Mouse (Mus musculus) embryonic fibroblast, embryonic 13.5 days (primary cell): Measurements from ENCODE around the gene Gfer.

Experiments
- CTCF ChIP-seq: IDR thresholded peaks from 2 replicates; pipeline ENCODE4 v1.5.1; 2011; ENCODE audit warnings: mild to moderate bottlenecking, control low read depth, low read length, moderate library complexity, borderline replicate concordance; ENCODE audit not compliant: insufficient read depth
- POLR2A ChIP-seq: IDR thresholded peaks from 2 replicates; pipeline ENCODE4 v1.6.1; 2011; ENCODE audit warnings: low read depth, mild to moderate bottlenecking, control low read depth, low read length, moderate library complexity

DNA sequence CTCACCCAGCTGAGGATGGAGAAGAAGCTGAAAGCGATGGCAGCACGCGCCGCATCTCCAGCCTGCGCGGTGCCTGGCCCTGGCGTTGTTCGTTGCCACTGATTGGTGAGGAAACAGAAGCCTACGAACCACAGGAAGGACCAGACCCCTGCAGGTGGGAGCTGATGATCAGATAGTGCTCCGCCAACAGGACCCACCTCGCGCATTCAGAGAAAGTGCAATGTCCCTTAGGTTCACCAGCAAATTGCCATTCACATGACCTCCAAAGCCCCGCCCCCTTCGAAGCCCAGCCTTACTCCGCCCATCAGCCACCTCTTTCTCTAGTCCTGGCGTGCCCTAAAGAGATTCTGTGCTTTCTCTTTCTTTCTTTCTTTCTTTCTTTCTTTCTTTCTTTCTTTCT, 9.4 kb downstream of the Gfer start:
- no peak for TF ChIP-seq POLR2A
- no peak for TF ChIP-seq CTCF
